Mouse (Mus musculus): ENCODE data around the gene Spg21. TPM values are rescaled to one million over a fixed set of nuclear protein-coding genes. Genes with fewer than 3 reads are reported as not detected.

Gene Spg21
- total RNA-seq, 2 experiments from 2014 or later: 27.0 to 27.8 TPM

DNA sequence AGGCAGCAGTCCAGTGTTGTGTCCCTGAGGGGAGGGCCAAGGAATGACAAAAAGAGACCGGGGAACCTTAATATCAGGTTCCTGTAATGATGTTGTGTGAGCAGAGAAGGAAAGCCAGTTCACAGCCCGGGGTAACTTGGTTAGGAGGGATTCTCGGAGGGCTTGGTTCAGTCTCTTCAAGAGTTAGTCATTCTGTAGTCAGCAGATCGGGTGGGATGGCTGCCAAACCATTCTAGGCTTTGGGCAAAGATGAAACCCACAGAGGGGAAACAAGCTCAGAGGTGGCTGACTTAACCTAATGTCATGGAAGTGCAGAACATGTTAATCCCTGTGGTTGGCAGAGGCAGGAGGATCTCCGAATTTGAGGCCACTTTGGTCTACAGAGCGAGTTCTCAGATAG is 3.4 kb downstream of the Spg21 start:
- DNase-seq (ENCODE audit: low spot score in 2 of 2): peak in 1 of 2 experiments; percentile 43
- intact Hi-C loops (cut with DNase I): no loop called here

DNA sequence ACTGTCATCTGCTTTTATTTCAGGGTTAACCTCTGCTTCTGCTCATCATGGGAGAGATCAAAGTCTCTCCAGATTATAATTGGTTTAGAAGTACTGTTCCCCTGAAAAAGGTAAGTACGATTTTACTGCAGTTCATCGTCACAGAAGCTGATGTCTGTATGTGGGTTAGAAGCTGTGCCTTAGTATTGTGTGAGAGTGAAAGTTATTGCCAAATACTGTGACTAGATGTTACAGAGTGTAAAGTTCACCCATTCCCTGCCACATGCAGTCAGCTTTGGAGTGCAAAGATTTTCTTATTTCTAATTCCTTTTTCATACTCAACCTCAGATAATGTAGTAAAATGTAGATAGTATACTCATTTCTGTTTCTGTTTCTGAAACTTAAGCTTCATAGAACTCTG is 4.5 kb downstream of the Spg21 start:
- DNase-seq (ENCODE audit: low spot score in 2 of 2): no peak
- intact Hi-C loops (cut with DNase I): no loop called here

DNA sequence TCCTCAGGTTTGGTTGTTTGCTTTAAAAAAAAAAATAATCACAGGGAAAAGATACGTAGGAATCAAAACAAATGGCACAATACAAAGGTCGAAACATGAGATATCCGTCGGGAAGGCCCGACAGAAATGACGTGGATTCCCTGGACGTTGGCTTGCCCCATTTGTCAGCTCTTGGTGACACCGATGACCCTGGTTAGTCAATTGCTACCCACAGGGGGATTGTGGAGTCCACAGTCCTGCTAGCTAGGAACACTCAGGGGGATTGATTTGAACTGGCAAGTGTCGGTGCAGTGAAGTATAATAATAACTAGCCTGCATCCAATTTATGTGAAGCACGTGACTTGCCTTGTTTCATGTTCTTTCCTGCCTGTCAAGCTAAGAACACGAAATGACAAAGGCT is 6.9 kb downstream of the Spg21 start:
- intact Hi-C loops (cut with DNase I): no loop called here
- no peak for DNase-seq (ENCODE audit: low spot score in 2 of 2)

DNA sequence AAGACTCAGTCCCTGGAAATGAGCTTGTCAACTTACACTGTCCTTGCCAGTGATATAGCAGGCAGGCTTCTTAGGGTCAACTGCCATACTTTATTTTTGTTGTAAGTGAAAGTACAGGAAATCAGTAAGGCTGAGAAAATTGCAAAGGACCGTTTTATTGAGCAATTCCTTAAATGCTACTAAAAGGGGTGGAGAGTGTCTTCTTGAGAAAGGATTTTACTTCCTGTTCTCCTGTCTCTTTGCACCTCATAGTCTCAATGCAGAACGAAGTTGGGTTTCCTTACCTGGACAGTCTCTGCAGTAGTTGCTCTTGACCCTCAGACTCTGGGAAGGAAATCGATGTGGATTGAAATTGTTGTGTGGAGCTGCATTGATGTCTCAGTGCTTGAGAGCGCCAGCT is 12.0 kb downstream of the Spg21 start:
- no peak for DNase-seq (ENCODE audit: low spot score in 2 of 2)
- intact Hi-C loops (cut with DNase I): no loop called here

- intact Hi-C loops (cut with DNase I): no loop called here
- no peak for DNase-seq (ENCODE audit: low spot score in 2 of 2)
These were observed 18.4 kb downstream of the Spg21 start for GRCm38 (mm10) chr9:65479158-65479557.

DNA sequence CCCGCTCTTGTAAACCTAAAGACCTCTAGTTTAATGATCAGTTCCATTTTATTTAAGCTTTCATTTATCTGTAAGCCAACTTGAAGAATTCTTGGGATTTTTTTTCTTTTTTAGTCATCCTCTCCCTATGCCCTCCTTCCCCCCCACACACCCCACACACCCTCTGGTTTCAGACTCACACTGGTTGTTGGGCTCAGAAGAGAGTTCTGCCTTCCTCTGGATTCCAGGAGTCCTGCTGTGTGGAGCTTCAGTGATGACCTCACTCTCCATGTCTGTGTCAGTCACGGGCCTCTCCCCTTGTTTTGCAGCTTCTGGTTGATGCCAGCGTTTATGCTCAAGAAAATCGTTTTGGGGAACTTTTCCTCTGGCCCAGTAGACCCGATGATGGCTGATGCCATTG is 19.3 kb downstream of the Spg21 start:
- DNase-seq (ENCODE audit: low spot score in 2 of 2): no peak
- intact Hi-C loops (cut with DNase I): no loop called here

DNA sequence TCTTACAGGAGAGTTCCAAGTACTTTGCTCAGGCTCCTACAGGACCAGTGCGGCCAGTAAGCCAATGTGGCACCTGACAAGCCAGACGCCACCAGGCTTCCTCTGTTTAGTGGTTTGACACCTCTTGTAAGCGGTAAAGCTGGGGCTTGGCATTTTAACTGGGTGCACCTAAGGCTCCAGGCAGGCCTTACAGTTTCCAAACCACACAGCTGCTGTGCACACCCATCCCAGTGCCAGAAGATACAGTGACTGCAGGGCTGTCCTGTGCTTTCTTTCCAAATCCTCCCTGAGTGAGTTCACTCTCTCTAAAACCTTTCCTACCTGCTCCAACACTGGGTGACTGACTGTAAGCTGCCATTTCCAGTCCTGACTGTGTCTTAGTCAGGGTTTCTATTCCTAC is 30.7 kb downstream of the Spg21 start:
- DNase-seq (ENCODE audit: low spot score in 2 of 2): no peak
- intact Hi-C loops (cut with DNase I): no loop called here

DNA sequence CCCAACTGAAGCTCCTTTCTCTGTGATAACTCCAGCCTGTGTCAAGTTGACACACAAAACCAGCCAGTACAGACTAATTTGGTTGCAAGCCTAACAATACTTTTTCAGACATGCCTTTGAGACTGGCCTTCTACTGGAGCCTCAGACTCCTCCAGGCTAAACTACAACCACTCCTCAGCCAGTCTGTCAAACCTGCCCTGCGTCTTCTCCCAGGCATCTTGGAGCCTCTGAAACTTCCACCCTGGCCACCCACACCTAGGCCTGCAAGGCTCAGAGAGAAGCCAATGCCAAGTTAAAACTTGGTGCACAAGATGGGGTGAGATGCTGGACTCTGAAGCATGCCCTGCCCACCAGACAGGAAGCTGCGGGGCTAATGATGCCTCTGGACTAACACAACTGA is 31.6 kb downstream of the Spg21 start:
- no peak for DNase-seq (ENCODE audit: low spot score in 2 of 2)
- intact Hi-C loops (cut with DNase I): no loop called here

- DNase-seq (ENCODE audit: low spot score in 2 of 2): no peak
- intact Hi-C loops (cut with DNase I): no loop called here
These were observed 32.1 kb downstream of the Spg21 start for GRCm38 (mm10) chr9:65492851-65493250.

- intact Hi-C loops (cut with DNase I): no loop called here
- no peak for DNase-seq (ENCODE audit: low spot score in 2 of 2)
These were observed 41.4 kb downstream of the Spg21 start for GRCm38 (mm10) chr9:65502146-65502545.

DNA sequence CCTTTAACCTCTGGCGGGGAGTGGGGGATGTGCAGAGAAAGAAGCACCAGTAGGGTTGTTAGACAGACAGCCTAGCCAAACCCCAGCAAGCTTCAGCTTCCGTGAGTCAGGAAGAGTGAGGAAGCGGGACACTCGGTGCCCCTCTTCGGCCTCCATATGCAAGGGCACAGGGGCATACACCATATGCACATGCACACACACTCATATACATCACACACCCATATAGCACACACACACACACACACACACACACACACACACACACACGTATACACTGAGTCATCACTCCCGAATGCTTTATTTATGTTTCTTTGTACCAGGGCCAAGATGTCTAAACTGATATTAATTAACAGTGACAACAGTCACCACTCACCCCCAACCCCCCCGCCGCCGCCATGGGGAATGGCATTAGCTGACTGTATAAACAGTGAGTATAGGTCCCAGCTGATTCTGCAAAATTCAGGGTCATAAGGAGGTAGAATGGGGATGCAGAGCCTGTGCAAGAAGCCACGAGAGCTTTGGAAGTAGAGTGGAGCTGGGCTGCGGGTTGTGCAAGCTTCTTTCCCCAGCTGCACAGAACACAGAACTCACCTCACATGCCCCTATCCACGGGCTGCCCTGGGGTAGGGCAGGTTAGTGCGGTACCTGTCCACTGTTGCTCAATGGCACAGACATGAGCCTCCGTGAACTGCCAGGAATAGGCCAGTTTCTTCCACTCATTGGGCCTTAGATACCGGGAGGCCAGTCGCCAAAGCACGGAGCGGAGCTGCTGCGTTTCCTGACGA is 42.2 kb downstream of the Spg21 start:
- DNase-seq (ENCODE audit: low spot score in 2 of 2): peak in 1 of 2 experiments; percentile 10
- intact Hi-C loops (cut with DNase I): no loop called here

- no peak for DNase-seq (ENCODE audit: low spot score in 2 of 2)
- intact Hi-C loops (cut with DNase I): no loop called here
These were observed 47.7 kb downstream of the Spg21 start for GRCm38 (mm10) chr9:65508449-65508848.

DNA sequence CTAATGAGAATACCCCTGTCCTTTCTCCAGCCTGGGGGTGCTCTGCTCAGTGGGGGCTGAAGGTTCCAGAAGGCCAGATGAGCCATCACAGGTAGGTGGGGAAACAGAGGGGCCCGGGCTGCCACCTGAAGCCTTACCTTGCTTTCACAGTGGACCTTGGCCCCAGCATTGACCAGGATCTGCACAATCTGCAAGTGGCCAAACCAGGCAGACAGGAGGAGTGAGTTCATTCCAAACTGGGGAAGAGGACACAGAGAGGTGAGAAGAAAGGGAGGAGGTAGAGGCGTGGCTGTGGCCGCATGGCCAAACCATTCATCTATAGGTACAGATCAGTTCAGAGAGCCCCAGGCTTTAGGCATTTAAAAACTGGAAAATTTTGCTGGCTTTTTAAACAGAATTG is 51.8 kb downstream of the Spg21 start:
- intact Hi-C loops (cut with DNase I): no loop called here
- no peak for DNase-seq (ENCODE audit: low spot score in 2 of 2)

GRCm38 (mm10) chr9:65514431-65514830 is 53.7 kb downstream of the Spg21 start:
- DNase-seq (ENCODE audit: low spot score in 2 of 2): no peak
- intact Hi-C loops (cut with DNase I): no loop called here

- DNase-seq (ENCODE audit: low spot score in 2 of 2): no peak
- intact Hi-C loops (cut with DNase I): no loop called here
These were observed 54.1 kb downstream of the Spg21 start for GRCm38 (mm10) chr9:65514851-65515261.

DNA sequence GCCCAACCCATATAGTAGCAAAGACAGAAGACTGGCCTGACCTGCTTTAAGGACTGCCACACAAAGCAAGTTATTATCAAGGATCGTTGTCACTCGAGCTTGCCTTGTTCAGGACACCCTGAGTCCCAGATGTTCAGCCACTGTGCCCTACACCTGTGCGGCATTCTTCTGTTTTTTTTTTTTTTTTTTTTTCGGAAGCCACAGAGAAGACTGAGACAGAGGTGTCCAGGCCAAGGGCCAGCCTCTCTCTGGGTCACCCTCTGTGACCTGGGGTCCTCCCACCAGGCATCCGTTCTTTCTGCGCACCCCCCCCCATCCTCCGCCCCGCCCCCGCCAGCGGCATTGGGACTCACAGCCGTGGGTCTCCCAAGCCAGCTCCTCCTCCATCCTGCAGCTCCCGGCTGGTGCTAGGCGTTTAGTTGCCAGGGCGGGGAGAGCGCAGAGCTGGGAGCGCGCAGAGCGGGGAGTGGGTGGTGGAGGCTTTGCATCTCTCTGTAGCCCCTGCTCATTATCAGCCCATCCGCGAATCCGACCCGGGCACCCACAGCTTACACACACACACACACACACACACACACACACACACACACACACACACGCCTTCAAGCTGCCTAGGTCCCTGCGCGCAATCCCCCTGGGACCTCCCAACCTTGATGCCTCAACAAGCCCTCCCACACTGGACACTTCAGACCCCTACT is 59.2 kb downstream of the Spg21 start, which contains the start of gene Ankdd1a:
Gene Ankdd1a, minus strand, starts transcription at position 387 of the 698 bp plus-strand sequence.
- DNase-seq (ENCODE audit: low spot score in 2 of 2): peak; percentile 62 to 77
- intact Hi-C loops (cut with DNase I): no loop called here

DNA sequence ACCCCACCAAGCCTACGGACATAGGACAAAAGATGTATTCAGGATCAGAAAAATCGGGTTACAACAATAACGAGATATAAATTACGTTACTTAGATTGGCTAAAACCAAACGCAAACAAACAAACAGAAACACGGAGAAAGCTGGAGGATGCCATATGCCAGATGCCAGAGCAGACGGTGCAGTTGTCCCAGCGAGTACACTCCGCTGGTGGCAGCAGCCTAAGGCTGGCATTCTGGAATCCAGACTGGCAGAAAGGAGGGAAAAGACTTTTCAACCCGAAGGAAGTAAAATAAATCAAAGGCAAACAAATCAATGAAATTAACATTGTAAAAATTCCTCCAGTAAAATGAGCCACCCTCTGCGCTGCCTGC is 59.7 kb downstream of the Spg21 start:
- intact Hi-C loops (cut with DNase I): no loop called here
- DNase-seq (ENCODE audit: low spot score in 2 of 2): peak; percentile 26 to 41

- intact Hi-C loops (cut with DNase I): loop anchor here (2.0 kb wide), 1 partner anchor 57 kb away; the partner anchor contains the start of gene Plekho2
These were observed 63.0 kb downstream of the Spg21 start for GRCm38 (mm10) chr9:65523611-65524364.

GRCm38 (mm10) chr9:65525445-65526195 is 64.9 kb downstream of the Spg21 start:
- intact Hi-C loops (cut with DNase I): loop anchor here (2.0 to 5.0 kb wide), 2 partner anchors 55 to 137 kb away; partner anchors contain the start of gene Plekho2
- no peak for DNase-seq (ENCODE audit: low spot score in 2 of 2)

More at GRCm38 (mm10) chr9:65523611-65524364, 63.0 kb downstream of the Spg21 start:
- peak; percentile 82 to 86 for DNase-seq (ENCODE audit: low spot score in 2 of 2)
